Mouse (Mus musculus): ENCODE measurements around the gene Mad1l1.

Mad1l1 gene

GRCm38 (mm10) chr5:140104891-140105290, 216.5 kb downstream of the Mad1l1 start:
- no peak for DNase-seq (ENCODE audit: low read depth in 2 of 2, low spot score in 2 of 2)

GRCm38 (mm10) chr5:140102731-140103130, 218.6 kb downstream of the Mad1l1 start:
- DNase-seq (ENCODE audit: low read depth in 2 of 2, low spot score in 2 of 2), result no peak

GRCm38 (mm10) chr5:140101409-140102009, 219.8 kb downstream of the Mad1l1 start:
- DNase-seq (ENCODE audit: low read depth in 2 of 2, low spot score in 2 of 2), result no peak

- DNase-seq (ENCODE audit: low read depth in 2 of 2, low spot score in 2 of 2), result no peak
These were observed 222.6 kb downstream of the Mad1l1 start for GRCm38 (mm10) chr5:140098711-140099110.

GRCm38 (mm10) chr5:140095203-140095602, 226.1 kb downstream of the Mad1l1 start:
- DNase-seq (ENCODE audit: low read depth in 2 of 2, low spot score in 2 of 2), result no peak

GRCm38 (mm10) chr5:140093489-140093888, 227.9 kb downstream of the Mad1l1 start:
- DNase-seq (ENCODE audit: low read depth in 2 of 2, low spot score in 2 of 2), result no peak

GRCm38 (mm10) chr5:140091601-140092000, 229.8 kb downstream of the Mad1l1 start:
- DNase-seq (ENCODE audit: low read depth in 2 of 2, low spot score in 2 of 2), result no peak

GRCm38 (mm10) chr5:140089263-140089662, 232.1 kb downstream of the Mad1l1 start:
- no peak for DNase-seq (ENCODE audit: low read depth in 2 of 2, low spot score in 2 of 2)

GRCm38 (mm10) chr5:140087242-140087641, 234.1 kb downstream of the Mad1l1 start:
- no peak for DNase-seq (ENCODE audit: low read depth in 2 of 2, low spot score in 2 of 2)

GRCm38 (mm10) chr5:140084341-140084740, 237.0 kb downstream of the Mad1l1 start:
- no peak for DNase-seq (ENCODE audit: low read depth in 2 of 2, low spot score in 2 of 2)

- no peak for DNase-seq (ENCODE audit: low read depth in 2 of 2, low spot score in 2 of 2)
These were observed 237.4 kb downstream of the Mad1l1 start for GRCm38 (mm10) chr5:140083911-140084310.

GRCm38 (mm10) chr5:140082204-140082812, 239.0 kb downstream of the Mad1l1 start:
- DNase-seq (ENCODE audit: low read depth in 2 of 2, low spot score in 2 of 2), result no peak

- no peak for DNase-seq (ENCODE audit: low read depth in 2 of 2, low spot score in 2 of 2)
These were observed 240.3 kb downstream of the Mad1l1 start for GRCm38 (mm10) chr5:140081084-140081483.

- DNase-seq (ENCODE audit: low read depth in 2 of 2, low spot score in 2 of 2), result no peak
These were observed 241.8 kb downstream of the Mad1l1 start for GRCm38 (mm10) chr5:140079511-140079910.

GRCm38 (mm10) chr5:140078406-140078805, 242.9 kb downstream of the Mad1l1 start:
- no peak for DNase-seq (ENCODE audit: low read depth in 2 of 2, low spot score in 2 of 2)

- no peak for DNase-seq (ENCODE audit: low read depth in 2 of 2, low spot score in 2 of 2)
These were observed 244.9 kb downstream of the Mad1l1 start for GRCm38 (mm10) chr5:140076438-140076837.

GRCm38 (mm10) chr5:140073671-140074116, 247.7 kb downstream of the Mad1l1 start:
- no peak for DNase-seq (ENCODE audit: low read depth in 2 of 2, low spot score in 2 of 2)

- DNase-seq (ENCODE audit: low read depth in 2 of 2, low spot score in 2 of 2), result no peak
These were observed 248.1 kb downstream of the Mad1l1 start for GRCm38 (mm10) chr5:140073148-140073670.

- no peak for DNase-seq (ENCODE audit: low read depth in 2 of 2, low spot score in 2 of 2)
These were observed 252.8 kb downstream of the Mad1l1 start for GRCm38 (mm10) chr5:140068506-140068905.

GRCm38 (mm10) chr5:140068051-140068450, 253.3 kb downstream of the Mad1l1 start:
- DNase-seq (ENCODE audit: low read depth in 2 of 2, low spot score in 2 of 2), result no peak

- no peak for DNase-seq (ENCODE audit: low read depth in 2 of 2, low spot score in 2 of 2)
These were observed 254.6 kb downstream of the Mad1l1 start for GRCm38 (mm10) chr5:140066769-140067168.

- DNase-seq (ENCODE audit: low read depth in 2 of 2, low spot score in 2 of 2), result no peak
These were observed 255.1 kb downstream of the Mad1l1 start for GRCm38 (mm10) chr5:140066281-140066680.
